12 mouse cellular contexts compared by ENCODE assay signal in the genomic region with DNA sequence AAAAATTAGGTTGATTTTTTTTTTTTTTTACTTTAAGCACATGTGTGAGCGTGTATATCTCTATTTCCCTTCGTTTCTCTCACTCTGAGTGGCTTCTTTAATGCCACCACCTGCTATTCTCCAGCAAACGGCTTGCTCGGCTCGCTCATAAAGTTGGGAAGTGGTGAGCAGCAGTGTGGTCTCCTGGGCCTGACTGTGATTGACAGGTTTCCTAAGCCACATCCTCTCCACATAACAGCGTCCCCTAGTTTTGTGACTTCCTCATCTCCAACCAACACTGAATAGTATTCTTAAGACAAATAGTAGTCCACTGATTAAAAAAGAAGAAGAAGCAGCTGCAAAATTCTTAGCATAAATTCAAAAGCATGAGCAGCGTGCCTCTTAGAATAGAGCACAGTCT.
A peak's percentile ranks its signal among the peaks of the same experiment; 100 is the strongest.
DNase-seq lines count a peak whose midpoint lies in the region; ATAC-seq lines count a peak whose summit lies in the region.
"Had no signal": no experiment of that assay in that cellular context is flagged by ENCODE, and none has a peak within 500 bp of the region (broad histone marks: within the 10 kb centered on the region; RNA-seq: fewer than 3 reads in every experiment).

No protein-coding gene starts in this region.

- intact Hi-C loops in heart, postnatal 10 days (cut with DNase I) = no loop called here

- peak; percentile 85 for ATAC-seq in common myeloid progenitor, adult 5-6 weeks (replicated peaks; ENCODE audit: low read depth, poor library complexity, severe bottlenecking)
- peak; percentile 82 for ATAC-seq in megakaryocyte progenitor cell, adult 5-6 weeks (replicated peaks; ENCODE audit: poor library complexity)

- peak; percentile 10 for DNase-seq in lung, postnatal 36 days
- DNase-seq in lung, adult 18-20 months = no peak
- peak; percentile 28 for DNase-seq in thymus, postnatal 4 days
- DNase-seq in gastrocnemius, adult 8-10 months (ENCODE audit: low spot score in 2 of 2) = no peak
- DNase-seq in layer of hippocampus, adult 9-10 months (ENCODE audit: low spot score) = no peak
- no peak for DNase-seq in heart, postnatal 10 days
- DNase-seq: adrenal gland, adult 8-10 months; heart, adult 18-20 months; heart, postnatal 4 days; kidney, adult 2 months had no signal

Comparison
In these comparisons a context has a peak if more than half of its experiments do, and no peak if none do; other contexts are left out.
1. DNase-seq: peak in lung, postnatal 36 days (single experiment) and thymus, postnatal 4 days (single experiment); none in lung, adult 18-20 months (0 of 2), gastrocnemius, adult 8-10 months (0 of 2), layer of hippocampus, adult 9-10 months (single experiment) and heart, postnatal 10 days (0 of 2).